Mouse (Mus musculus): ENCODE measurements around the gene Gpr33.

- TF ChIP-seq CTCF (IDR thresholded peaks at IDR 0.05; ENCODE audit: low read depth, low read length) (no peak), TAL1 (conservative IDR thresholded peaks at IDR 0.05; ENCODE audit: low read depth, low read length) (no peak), GATA1 (IDR thresholded peaks at IDR 0.05; ENCODE audit: borderline replicate concordance, low read length) (no peak), GATA2 (IDR thresholded peaks at IDR 0.05; ENCODE audit: borderline replicate concordance, low read depth, low read length) (no peak), POLR2AphosphoS5 (IDR thresholded peaks at IDR 0.05; ENCODE audit: insufficient replicate concordance, low read depth, low read length) (no peak)
Observed at GRCm38 (mm10) chr12:51988536-51988935, 39.3 kb downstream of the Gpr33 start.
